Comparison of ENCODE assay signal across 25 mouse cellular contexts in the genomic region with DNA sequence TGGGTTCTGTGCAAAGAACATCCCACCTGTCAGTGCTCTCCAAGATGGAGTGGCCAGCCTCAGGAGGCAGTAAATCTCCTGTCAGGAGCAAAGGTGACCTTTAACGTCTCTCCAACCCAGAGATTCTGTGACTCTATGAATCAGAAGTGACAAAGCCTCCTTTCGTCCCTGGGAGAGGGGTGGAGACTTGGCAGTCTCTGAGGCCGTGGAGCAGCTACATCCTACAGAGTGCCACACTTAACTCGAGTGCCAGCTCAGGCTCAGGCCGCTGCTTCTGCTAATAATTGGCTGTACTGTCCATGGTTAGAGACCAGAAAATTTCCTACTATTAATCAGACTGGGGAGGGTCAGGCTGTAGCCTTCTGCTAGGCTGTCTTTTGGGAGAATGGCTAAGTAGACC.
DNase-seq lines count a peak whose midpoint lies in the region; ATAC-seq lines count a peak whose summit lies in the region.
"Had no signal": no experiment of that assay in that cellular context is flagged by ENCODE, and none has a peak within 500 bp of the region (broad histone marks: within the 10 kb centered on the region; RNA-seq: fewer than 3 reads in every experiment).

No protein-coding gene starts in this region.

- no peak overlapping the region for H3K4me2 ChIP-seq in lung, embryonic 15.5 days
- no peak overlapping the region for H3K4me2 ChIP-seq in neural tube, embryonic 14.5 days (ENCODE audit: low read depth, low read length)
- H3K4me2 ChIP-seq: forebrain, embryonic 13.5 days; heart, embryonic 13.5 days; liver, embryonic 11.5 days; midbrain, embryonic 13.5 days had no signal

- no peaks in the 10 kb centered on the region for H3K27me3 ChIP-seq in lung, embryonic 15.5 days
- no peaks in the 10 kb centered on the region for H3K27me3 ChIP-seq in neural tube, embryonic 14.5 days (ENCODE audit: control insufficient read depth, insufficient read depth, low read length)
- H3K27me3 ChIP-seq: forebrain, embryonic 13.5 days; heart, embryonic 13.5 days; midbrain, embryonic 13.5 days had no signal

- 21% methylated on average over 5 of the region's 5 CpGs for whole genome bisulfite sequencing in lung, embryonic 15.5 days
- WGBS in neural tube, embryonic 14.5 days, result 38% methylated on average over 5 of the region's 5 CpGs

- DNase-seq in cerebellum, postnatal 14 days, result peak; percentile 17 to 25
- DNase-seq in cerebellum, adult 11 months, result no peak
- no peak for DNase-seq in lung, postnatal 25 days (ENCODE audit: low spot score)
- DNase-seq in adrenal gland, postnatal 10 days, result peak; percentile 75
- DNase-seq in urinary bladder, postnatal 36 days (ENCODE audit: low spot score in 2 of 2), result no peak
- DNase-seq in thymus, postnatal 0 days (ENCODE audit: low spot score), result no peak
- DNase-seq: cerebellum, adult 8-10 months; gastrocnemius, postnatal 10 days; heart, adult 11 months; heart, postnatal 36 days; kidney, adult 8-10 months; kidney, postnatal 36 days; layer of hippocampus, adult 9-11 months; lung, adult 2 months; right cerebral cortex, adult 18-20 months; thymus, postnatal 36 days had no signal

- H3K9me3 ChIP-seq in lung, embryonic 15.5 days, result no peaks in the 10 kb centered on the region
- H3K9me3 ChIP-seq in neural tube, embryonic 14.5 days (ENCODE audit: control insufficient read depth, low read length), result no peaks in the 10 kb centered on the region
- H3K9me3 ChIP-seq: forebrain, embryonic 13.5 days; heart, embryonic 13.5 days; midbrain, embryonic 13.5 days had no signal

- H3K4me3 ChIP-seq in lung, embryonic 15.5 days, result no peak overlapping the region
- no peak overlapping the region for H3K4me3 ChIP-seq in neural tube, embryonic 14.5 days (ENCODE audit: low read depth, low read length)
- H3K4me3 ChIP-seq: forebrain, embryonic 13.5 days; heart, embryonic 13.5 days; left cerebral cortex, adult 2 months; midbrain, embryonic 13.5 days had no signal

- no peaks in the 10 kb centered on the region for H3K36me3 ChIP-seq in lung, embryonic 15.5 days
- H3K36me3 ChIP-seq in neural tube, embryonic 14.5 days (ENCODE audit: control insufficient read depth, insufficient read depth, low read length), result no peaks in the 10 kb centered on the region
- H3K36me3 ChIP-seq: heart, embryonic 13.5 days; midbrain, embryonic 13.5 days had no signal

- H3K27ac ChIP-seq in lung, embryonic 15.5 days, result peak overlapping the region; percentile 47
- H3K27ac ChIP-seq in neural tube, embryonic 14.5 days (ENCODE audit: low read depth, low read length), result no peak overlapping the region
- H3K27ac ChIP-seq: forebrain, embryonic 13.5 days; heart, embryonic 13.5 days; left cerebral cortex, adult 2 months; midbrain, embryonic 13.5 days had no signal

- peaks cover 6% of the 10 kb centered on the region; the same call in 1 of the 2 replicates for H3K4me1 ChIP-seq in lung, embryonic 15.5 days
- no peaks in the 10 kb centered on the region for H3K4me1 ChIP-seq in neural tube, embryonic 14.5 days (ENCODE audit: control insufficient read depth, insufficient read depth, low read length)
- H3K4me1 ChIP-seq: forebrain, embryonic 13.5 days had no signal

- H3K9ac ChIP-seq in lung, embryonic 15.5 days, result no peak overlapping the region
- no peak overlapping the region for H3K9ac ChIP-seq in neural tube, embryonic 14.5 days (replicated peaks; ENCODE audit: low read depth, low read length)
- H3K9ac ChIP-seq: forebrain, embryonic 13.5 days; heart, embryonic 13.5 days; midbrain, embryonic 13.5 days had no signal

- no peak; the same call in 1 of the 2 replicates for ATAC-seq in lung, embryonic 15.5 days (ENCODE audit: borderline replicate concordance, extremely low read depth, low FRiP score, low TSS enrichment)
- ATAC-seq in neural tube, embryonic 14.5 days (ENCODE audit: low read depth), result peak; percentile 65; the same call in 1 of the 2 replicates
- ATAC-seq: activated CD4-positive, CD25-positive, alpha-beta regulatory T cell, adult 4 months; CD4-positive, CD25-positive, alpha-beta regulatory T cell, adult 4 months; forebrain, embryonic 13.5 days; midbrain, embryonic 13.5 days had no signal

Comparison
In these comparisons a context has a peak if more than half of its experiments do, and no peak if none do; other contexts are left out.
1. DNase-seq: peak in cerebellum, postnatal 14 days (2 of 2) and adrenal gland, postnatal 10 days (single experiment); none in cerebellum, adult 11 months (single experiment), lung, postnatal 25 days (single experiment), urinary bladder, postnatal 36 days (0 of 2) and thymus, postnatal 0 days (single experiment).